Mouse (Mus musculus) urinary bladder, adult 2 months (tissue): ENCODE results near the gene Adssl1. TPM values are rescaled to one million over a fixed set of nuclear protein-coding genes. Genes with fewer than 3 reads are reported as not detected.
A peak's percentile ranks its signal among the peaks of the same experiment; 100 is the strongest.

Source experiments
- DNase-seq: peaks from one replicate; pipeline ENCODE4 v3.0.0; 2022; ENCODE audit warnings: low spot score
- polyA plus RNA-seq: library from polyadenylated mRNA; depleted of rRNA; stranded (reverse); fragments of >200 nt; gene quantifications from 2 replicates; pipeline ENCODE4 v1.2.3, GENCODE M21; 2012; rRNA removed

The Adssl1 gene
- 19.5 and 26.9 TPM in 2 replicates for polyA plus RNA-seq

GRCm38 (mm10) chr12:112619686-112620353 lies at the start of gene Adssl1:
Gene Adssl1, plus strand, starts transcription at chr12:112620045.
- DNase-seq: peak; percentile 54

GRCm38 (mm10) chr12:112570160-112570559 lies 49.7 kb upstream of the Adssl1 start:
- no peak for DNase-seq

- DNase-seq: no peak
Measured at GRCm38 (mm10) chr12:112571064-112571463, 48.8 kb upstream of the Adssl1 start.

GRCm38 (mm10) chr12:112575274-112575986 lies 44.4 kb upstream of the Adssl1 start:
- no peak for DNase-seq

GRCm38 (mm10) chr12:112576341-112576740 lies 43.5 kb upstream of the Adssl1 start:
- DNase-seq: no peak

GRCm38 (mm10) chr12:112576749-112577148 lies 43.1 kb upstream of the Adssl1 start:
- DNase-seq: no peak

GRCm38 (mm10) chr12:112578296-112579090 lies 41.4 kb upstream of the Adssl1 start:
- DNase-seq: no peak

GRCm38 (mm10) chr12:112579430-112579829 lies 40.4 kb upstream of the Adssl1 start:
- no peak for DNase-seq

GRCm38 (mm10) chr12:112579926-112580325 lies 39.9 kb upstream of the Adssl1 start:
- DNase-seq: no peak

GRCm38 (mm10) chr12:112581113-112581512 lies 38.7 kb upstream of the Adssl1 start:
- no peak for DNase-seq

GRCm38 (mm10) chr12:112584954-112585353 lies 34.9 kb upstream of the Adssl1 start:
- no peak for DNase-seq

GRCm38 (mm10) chr12:112585924-112586538 lies 33.8 kb upstream of the Adssl1 start:
- no peak for DNase-seq

GRCm38 (mm10) chr12:112587125-112588124 lies 32.4 kb upstream of the Adssl1 start:
- DNase-seq: no peak

- DNase-seq: peak; percentile 79
Measured at GRCm38 (mm10) chr12:112588426-112589256, 31.2 kb upstream of the Adssl1 start, which contains the start of gene Inf2. Gene Inf2, plus strand, starts transcription at chr12:112588784.

- no peak for DNase-seq
Measured at GRCm38 (mm10) chr12:112589491-112590191, 30.2 kb upstream of the Adssl1 start.

- no peak for DNase-seq
Measured at GRCm38 (mm10) chr12:112590566-112591239, 29.1 kb upstream of the Adssl1 start.

GRCm38 (mm10) chr12:112591240-112591639 lies 28.6 kb upstream of the Adssl1 start:
- no peak for DNase-seq

- DNase-seq: no peak
Measured at GRCm38 (mm10) chr12:112591730-112592129, 28.1 kb upstream of the Adssl1 start.
